Mouse (Mus musculus): ENCODE measurements around the gene Cpeb3. TPM values are rescaled to one million over a fixed set of nuclear protein-coding genes. Genes with fewer than 3 reads are reported as not detected.

The Cpeb3 gene
- polyA plus RNA-seq, 1 experiment from 2014 or later = 1.4 TPM

DNA sequence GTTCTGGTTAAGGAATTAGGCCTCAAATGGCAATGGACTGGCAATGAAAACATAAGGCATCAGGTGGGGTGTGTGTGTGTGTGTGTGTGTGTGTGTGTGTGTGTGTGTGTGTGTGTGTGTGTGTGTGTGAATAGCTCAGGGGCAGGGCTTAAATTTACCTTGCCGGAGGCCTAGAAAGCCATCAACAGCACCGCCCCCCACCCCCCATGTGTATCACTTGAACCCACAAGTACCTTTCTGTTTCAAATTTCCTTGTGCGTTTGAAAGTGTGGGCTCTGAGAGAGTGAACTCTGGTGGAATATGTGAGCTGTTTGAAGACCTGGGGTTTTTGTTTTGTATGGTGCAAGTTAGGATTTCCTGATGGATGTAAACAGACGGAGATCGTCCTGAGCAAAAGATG, 189.5 kb downstream of the Cpeb3 start:
- Histone ChIP-seq H3K4me3 (peak overlapping the region; percentile 46), H3K4me2 (peak overlapping the region; percentile 60), H3K9ac (peak overlapping the region; percentile 54; the same call in 1 of the 2 replicates), H3K9me3 (0 out of 2 replicates have a peak, but pooled peaks cover 6% of the 10 kb centered on the region), H3K4me1 (peaks cover 10% of the 10 kb centered on the region; the same call in 1 of the 2 replicates), H3K27ac (no peak overlapping the region), H3K27me3 (no peaks in the 10 kb centered on the region), H3K36me3 (peaks cover 12% of the 10 kb centered on the region)
- WGBS = 35% methylated on average over 5 of the region's 5 CpGs
- no peak for ATAC-seq (ENCODE audit: insufficient number of reproducible peaks, insufficient read depth, low FRiP score, low TSS enrichment, low read depth)

DNA sequence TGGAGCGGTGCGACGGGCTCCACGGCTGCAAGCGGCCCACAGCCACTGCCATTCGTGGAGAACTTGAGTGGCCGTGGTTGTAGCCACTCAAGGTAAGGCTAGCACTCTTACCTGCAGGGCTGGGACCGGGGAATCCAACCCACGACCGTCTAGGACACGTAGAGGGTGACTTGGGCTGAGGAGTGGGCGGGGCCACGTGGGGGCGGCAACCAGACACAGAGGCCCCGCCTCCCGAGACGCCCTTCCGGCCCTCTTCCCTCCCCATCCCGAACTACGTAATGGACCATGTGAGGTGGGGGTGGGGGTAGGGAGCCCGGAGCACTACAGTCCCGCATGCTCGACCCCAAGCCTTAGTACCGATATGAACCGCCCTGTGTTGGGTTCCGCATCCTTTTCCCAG, 190.0 kb downstream of the Cpeb3 start:
- H3K4me2 ChIP-seq = peak overlapping the region; percentile 60
- WGBS = 5% methylated on average over 26 of the region's 26 CpGs
- peak overlapping the region; percentile 54; the same call in 1 of the 2 replicates for H3K9ac ChIP-seq
- H3K9me3 ChIP-seq = 0 out of 2 replicates have a peak, but pooled peaks cover 6% of the 10 kb centered on the region
- peak; percentile 89 for ATAC-seq (ENCODE audit: insufficient number of reproducible peaks, insufficient read depth, low FRiP score, low TSS enrichment, low read depth)
- H3K27me3 ChIP-seq = no peaks in the 10 kb centered on the region
- peak overlapping the region; percentile 46 for H3K4me3 ChIP-seq
- no peak overlapping the region for H3K27ac ChIP-seq
- H3K36me3 ChIP-seq = peaks cover 17% of the 10 kb centered on the region
- peaks cover 10% of the 10 kb centered on the region; the same call in 1 of the 2 replicates for H3K4me1 ChIP-seq

DNA sequence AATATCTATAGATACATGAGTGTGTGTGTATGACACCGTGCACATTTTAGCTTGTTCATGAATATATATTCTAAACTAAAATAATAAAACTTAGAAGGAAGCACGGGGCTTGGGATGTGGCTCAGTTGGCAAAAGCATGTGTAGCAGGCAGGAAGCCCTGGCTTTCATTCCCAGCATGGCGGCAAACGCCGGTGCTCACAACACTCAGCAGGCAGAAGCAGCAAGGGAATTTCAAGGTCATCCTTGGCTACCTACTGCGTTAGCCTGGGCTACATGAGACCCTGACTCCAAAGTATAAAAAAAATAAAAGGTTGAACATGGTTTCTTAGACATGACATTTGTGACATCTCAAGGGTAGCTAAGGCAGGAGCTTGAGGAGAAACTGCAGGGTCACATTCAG, 191.5 kb downstream of the Cpeb3 start:
- no peak overlapping the region for H3K4me2 ChIP-seq
- no peak overlapping the region for H3K27ac ChIP-seq
- no peak overlapping the region for H3K4me3 ChIP-seq
- H3K27me3 ChIP-seq = no peaks in the 10 kb centered on the region
- H3K4me1 ChIP-seq = 0 out of 2 replicates have a peak, but pooled peaks cover 10% of the 10 kb centered on the region
- peaks cover 32% of the 10 kb centered on the region for H3K36me3 ChIP-seq
- ATAC-seq (ENCODE audit: insufficient number of reproducible peaks, insufficient read depth, low FRiP score, low TSS enrichment, low read depth) = no peak
- H3K9ac ChIP-seq = no peak overlapping the region
- 91% methylated on average over 6 of the region's 6 CpGs for WGBS
- H3K9me3 ChIP-seq = 0 out of 2 replicates have a peak, but pooled peaks cover 6% of the 10 kb centered on the region

DNA sequence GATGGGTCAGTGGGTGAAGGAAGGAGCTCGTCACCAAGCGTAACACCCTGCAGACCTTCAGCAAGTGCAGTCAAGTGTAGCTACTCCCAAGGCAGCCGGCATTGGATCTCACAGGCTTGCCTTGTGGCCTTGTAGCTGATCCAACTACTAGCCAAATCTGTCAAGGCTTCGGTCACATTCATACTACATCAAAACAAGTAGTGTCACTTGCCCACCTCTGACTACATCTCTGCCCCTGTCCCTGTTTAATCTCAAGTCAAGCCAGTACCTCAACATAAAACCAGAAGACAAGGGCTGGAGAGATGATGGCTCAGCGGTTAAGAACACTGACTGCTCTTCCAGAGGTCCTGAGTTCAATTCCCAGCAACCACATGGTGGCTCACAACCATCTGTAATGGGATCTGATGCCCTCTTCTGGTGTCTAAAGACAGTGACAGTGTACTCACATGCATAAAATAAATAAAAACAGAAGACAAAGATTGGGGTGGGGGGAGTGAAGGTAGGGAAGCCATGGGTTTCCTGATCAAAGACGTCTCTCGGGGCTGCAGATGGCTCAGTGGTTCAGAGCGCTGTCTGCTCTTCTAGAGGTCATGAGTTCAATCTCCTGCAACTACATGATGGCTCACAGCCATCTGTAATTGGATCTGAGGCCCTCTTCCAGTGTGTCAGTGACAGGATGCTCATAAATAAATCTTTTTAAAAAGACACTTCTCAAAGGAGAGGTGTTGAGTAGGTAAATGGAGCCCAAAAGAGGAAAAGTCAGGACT, 194.0 kb downstream of the Cpeb3 start:
- H3K9ac ChIP-seq = no peak overlapping the region
- H3K36me3 ChIP-seq = peaks cover 56% of the 10 kb centered on the region
- H3K4me2 ChIP-seq = no peak overlapping the region
- 0 out of 2 replicates have a peak, but pooled peaks cover 6% of the 10 kb centered on the region for H3K9me3 ChIP-seq
- no peak for ATAC-seq (ENCODE audit: insufficient number of reproducible peaks, insufficient read depth, low FRiP score, low TSS enrichment, low read depth)
- H3K27me3 ChIP-seq = no peaks in the 10 kb centered on the region
- H3K27ac ChIP-seq = no peak overlapping the region
- 0 out of 2 replicates have a peak, but pooled peaks cover 10% of the 10 kb centered on the region for H3K4me1 ChIP-seq
- H3K4me3 ChIP-seq = no peak overlapping the region
- WGBS = 90% methylated on average over 8 of the region's 8 CpGs

DNA sequence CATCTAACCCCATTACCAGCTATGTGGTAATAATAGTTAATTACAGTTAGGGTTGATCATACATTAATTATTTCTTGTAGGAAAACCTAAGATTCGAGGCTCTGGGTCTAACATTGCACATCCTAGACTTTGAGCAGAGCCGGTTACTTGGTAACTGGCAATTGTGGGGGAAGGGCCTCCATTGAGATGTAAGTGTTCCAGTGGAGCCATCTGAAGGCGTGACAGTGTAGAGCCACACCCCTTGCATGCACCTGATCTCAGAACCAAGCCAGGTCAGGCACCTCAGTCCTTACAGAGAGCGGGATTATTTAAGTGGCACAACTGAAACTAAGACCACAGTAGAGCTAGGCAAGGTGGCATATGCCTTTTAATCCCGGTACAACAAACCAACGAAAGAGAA, 194.9 kb downstream of the Cpeb3 start:
- 0 out of 2 replicates have a peak, but pooled peaks cover 6% of the 10 kb centered on the region for H3K9me3 ChIP-seq
- no peak overlapping the region for H3K4me3 ChIP-seq
- no peak overlapping the region for H3K9ac ChIP-seq
- H3K27ac ChIP-seq = no peak overlapping the region
- H3K4me2 ChIP-seq = no peak overlapping the region
- H3K36me3 ChIP-seq = peaks cover 62% of the 10 kb centered on the region
- ATAC-seq (ENCODE audit: insufficient number of reproducible peaks, insufficient read depth, low FRiP score, low TSS enrichment, low read depth) = no peak
- H3K27me3 ChIP-seq = no peaks in the 10 kb centered on the region
- 0 out of 2 replicates have a peak, but pooled peaks cover 4% of the 10 kb centered on the region for H3K4me1 ChIP-seq
- WGBS = 94% methylated on average over 6 of the region's 6 CpGs

DNA sequence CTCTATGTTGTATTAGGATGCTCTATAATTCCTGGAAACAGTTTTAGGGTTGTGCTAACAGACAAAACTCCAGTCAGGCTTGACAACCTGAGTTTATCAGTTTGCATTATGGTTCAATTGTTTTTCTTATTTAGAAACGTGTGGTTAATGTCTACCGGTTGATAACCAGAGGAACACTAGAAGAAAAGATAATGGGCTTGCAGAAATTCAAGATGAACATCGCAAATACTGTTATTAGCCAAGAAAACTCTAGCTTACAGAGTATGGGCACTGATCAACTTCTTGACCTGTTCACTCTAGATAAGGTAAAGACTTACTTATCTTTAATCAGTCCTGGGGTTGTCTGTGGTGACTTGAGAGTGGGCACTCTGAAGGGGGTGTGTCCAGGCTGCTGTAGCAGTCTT, 198.5 kb downstream of the Cpeb3 start:
- Histone ChIP-seq H3K9ac (no peak overlapping the region), H3K4me1 (no peaks in the 10 kb centered on the region), H3K27ac (no peak overlapping the region), H3K9me3 (no peaks in the 10 kb centered on the region), H3K4me3 (no peak overlapping the region), H3K4me2 (no peak overlapping the region), H3K27me3 (no peaks in the 10 kb centered on the region), H3K36me3 (peaks cover 92% of the 10 kb centered on the region)
- ATAC-seq (ENCODE audit: insufficient number of reproducible peaks, insufficient read depth, low FRiP score, low TSS enrichment, low read depth) = no peak
- 90% methylated on average over 3 of the region's 3 CpGs for WGBS

DNA sequence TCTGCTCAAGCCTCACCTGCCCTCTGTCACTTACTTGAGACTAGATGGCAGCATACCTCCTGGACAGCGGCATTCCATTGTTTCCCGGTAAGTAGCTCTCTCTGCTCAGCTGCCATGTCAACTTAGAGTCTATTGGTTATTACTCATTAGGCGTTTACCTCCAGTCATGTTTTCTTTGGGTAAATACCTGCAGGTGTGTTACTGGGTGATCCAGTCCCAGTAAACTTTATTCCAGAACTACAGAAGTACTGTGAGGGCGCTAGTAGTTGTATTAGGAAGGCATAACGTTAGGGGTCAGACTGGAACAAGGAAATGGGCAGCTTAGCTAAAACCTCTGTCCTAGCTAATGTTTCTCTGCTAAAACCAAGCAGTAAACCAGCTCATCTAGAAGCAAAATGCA, 203.8 kb downstream of the Cpeb3 start:
- Histone ChIP-seq H3K27me3 (no peaks in the 10 kb centered on the region), H3K27ac (no peak overlapping the region), H3K9ac (no peak overlapping the region), H3K4me1 (no peaks in the 10 kb centered on the region), H3K36me3 (peaks cover 81% of the 10 kb centered on the region), H3K9me3 (no peaks in the 10 kb centered on the region), H3K4me3 (no peak overlapping the region), H3K4me2 (no peak overlapping the region)
- WGBS = 84% methylated on average over 5 of the region's 5 CpGs
- ATAC-seq (ENCODE audit: insufficient number of reproducible peaks, insufficient read depth, low FRiP score, low TSS enrichment, low read depth) = no peak

Other genes starting within 250 kb of the Cpeb3 start
- gene March5, start 1.1 kb downstream of the Cpeb3 start, polyA plus RNA-seq (2015; fragmentation: Nextera tagmentation; extraction: Ambion mirVana) = 104 and 111 TPM in 2 replicates
- 31.9 and 32.8 TPM in 2 replicates for gene Ide, start 129.3 kb upstream of the Cpeb3 start, polyA plus RNA-seq (2015; fragmentation: Nextera tagmentation; extraction: Ambion mirVana)
- 61.9 and 62.6 TPM in 2 replicates for gene Kif11, start 167.8 kb upstream of the Cpeb3 start, polyA plus RNA-seq (2015; fragmentation: Nextera tagmentation; extraction: Ambion mirVana)
- 8.0 and 9.1 TPM in 2 replicates for gene Hhex, start 226.2 kb upstream of the Cpeb3 start, polyA plus RNA-seq (2015; fragmentation: Nextera tagmentation; extraction: Ambion mirVana)